Mouse (Mus musculus): ENCODE measurements at regions not wholly inside any gene's neighbourhood (a gene's known extent, or its start where the extent isn't known, plus 50 kb on each side); places are given as distances from the start of the nearest gene placed in this dataset.
A peak's percentile ranks its signal among the peaks of the same experiment; 100 is the strongest.

- no peak for ATAC-seq (ENCODE audit: low FRiP score, low read depth)
Measured at GRCm38 (mm10) chr3:81589109-81589508, 343.3 kb upstream of the Ctso start.

GRCm38 (mm10) chr3:81629157-81629556 is 303.2 kb upstream of the Ctso start:
- Histone ChIP-seq H3K27me3 (no peaks in the 10 kb centered on the region), H3K4me3 (no peak overlapping the region), H3K9ac (replicated peaks) (no peak overlapping the region), H3K36me3 (no peaks in the 10 kb centered on the region), H3K27ac (replicated peaks) (no peak overlapping the region), H3K9me3 (no peaks in the 10 kb centered on the region), H3K4me2 (replicated peaks) (no peak overlapping the region), H3K4me1 (no peaks in the 10 kb centered on the region)
- ATAC-seq (ENCODE audit: low FRiP score, low read depth), result no peak
- WGBS, result 58% methylated on average over 2 of the region's 2 CpGs

More at GRCm38 (mm10) chr3:81589109-81589508, 343.3 kb upstream of the Ctso start:
- WGBS, result 86% methylated on average over 3 of the region's 3 CpGs
- H3K4me3 ChIP-seq, result no peak overlapping the region
- no peaks in the 10 kb centered on the region for H3K27me3 ChIP-seq
- no peaks in the 10 kb centered on the region for H3K36me3 ChIP-seq
- no peaks in the 10 kb centered on the region for H3K4me1 ChIP-seq
- H3K4me2 ChIP-seq (replicated peaks), result no peak overlapping the region
- no peak overlapping the region for H3K9ac ChIP-seq (replicated peaks)
- no peak overlapping the region for H3K27ac ChIP-seq (replicated peaks)
- H3K9me3 ChIP-seq, result no peaks in the 10 kb centered on the region

GRCm38 (mm10) chr3:81658490-81658889 is 273.9 kb upstream of the Ctso start:
- Histone ChIP-seq H3K27ac (replicated peaks) (no peak overlapping the region), H3K9me3 (no peaks in the 10 kb centered on the region)
- 27% methylated on average over 3 of the region's 3 CpGs for WGBS

GRCm38 (mm10) chr3:81661620-81662019 is 270.8 kb upstream of the Ctso start:
- Histone ChIP-seq H3K4me1 (peaks cover 5% of the 10 kb centered on the region), H3K27ac (replicated peaks) (no peak overlapping the region), H3K36me3 (no peaks in the 10 kb centered on the region), H3K4me3 (no peak overlapping the region), H3K4me2 (replicated peaks) (no peak overlapping the region), H3K9me3 (no peaks in the 10 kb centered on the region), H3K9ac (replicated peaks) (no peak overlapping the region), H3K27me3 (no peaks in the 10 kb centered on the region)
- peak; percentile 91 for ATAC-seq (ENCODE audit: low FRiP score, low read depth)
- WGBS, result 18% methylated on average over 1 of the region's 1 CpGs

More at GRCm38 (mm10) chr3:81658490-81658889, 273.9 kb upstream of the Ctso start:
- Histone ChIP-seq H3K4me3 (no peak overlapping the region), H3K4me1 (peaks cover 5% of the 10 kb centered on the region), H3K27me3 (no peaks in the 10 kb centered on the region), H3K4me2 (replicated peaks) (no peak overlapping the region), H3K36me3 (no peaks in the 10 kb centered on the region), H3K9ac (replicated peaks) (no peak overlapping the region)
- ATAC-seq (ENCODE audit: low FRiP score, low read depth), result no peak

GRCm38 (mm10) chr3:81666262-81666661 is 266.1 kb upstream of the Ctso start:
- 65% methylated on average over 2 of the region's 2 CpGs for WGBS
- no peak overlapping the region for H3K4me2 ChIP-seq (replicated peaks)
- no peak overlapping the region for H3K9ac ChIP-seq (replicated peaks)
- peaks cover 5% of the 10 kb centered on the region for H3K4me1 ChIP-seq
- no peak for ATAC-seq (ENCODE audit: low FRiP score, low read depth)
- H3K27me3 ChIP-seq, result no peaks in the 10 kb centered on the region
- H3K4me3 ChIP-seq, result no peak overlapping the region
- no peak overlapping the region for H3K27ac ChIP-seq (replicated peaks)
- no peaks in the 10 kb centered on the region for H3K36me3 ChIP-seq
- H3K9me3 ChIP-seq, result no peaks in the 10 kb centered on the region

GRCm38 (mm10) chr3:81676570-81676969 is 255.8 kb upstream of the Ctso start:
- Histone ChIP-seq H3K27me3 (no peaks in the 10 kb centered on the region), H3K4me2 (replicated peaks) (no peak overlapping the region), H3K4me1 (no peaks in the 10 kb centered on the region), H3K9ac (replicated peaks) (no peak overlapping the region), H3K4me3 (no peak overlapping the region), H3K9me3 (no peaks in the 10 kb centered on the region), H3K36me3 (no peaks in the 10 kb centered on the region), H3K27ac (replicated peaks) (no peak overlapping the region)
- ATAC-seq (ENCODE audit: low FRiP score, low read depth), result no peak
- WGBS, result 90% methylated on average over 1 of the region's 1 CpGs

- no peaks in the 10 kb centered on the region for H3K36me3 ChIP-seq
- no peak for ATAC-seq (ENCODE audit: low FRiP score, low read depth)
Measured at GRCm38 (mm10) chr3:81701974-81702697, 230.3 kb upstream of the Ctso start.

GRCm38 (mm10) chr3:81718911-81719310 is 213.5 kb upstream of the Ctso start:
- Histone ChIP-seq H3K4me2 (replicated peaks) (no peak overlapping the region), H3K27me3 (no peaks in the 10 kb centered on the region), H3K4me1 (no peaks in the 10 kb centered on the region), H3K9me3 (no peaks in the 10 kb centered on the region), H3K27ac (replicated peaks) (no peak overlapping the region), H3K9ac (replicated peaks) (no peak overlapping the region), H3K36me3 (no peaks in the 10 kb centered on the region), H3K4me3 (no peak overlapping the region)
- ATAC-seq (ENCODE audit: low FRiP score, low read depth), result no peak
- 84% methylated on average over 1 of the region's 1 CpGs for WGBS

More at GRCm38 (mm10) chr3:81701974-81702697, 230.3 kb upstream of the Ctso start:
- WGBS, result 47% methylated on average over 1 of the region's 1 CpGs
- Histone ChIP-seq H3K4me2 (replicated peaks) (no peak overlapping the region), H3K27me3 (no peaks in the 10 kb centered on the region), H3K4me1 (no peaks in the 10 kb centered on the region), H3K4me3 (no peak overlapping the region), H3K9me3 (no peaks in the 10 kb centered on the region), H3K9ac (replicated peaks) (no peak overlapping the region), H3K27ac (replicated peaks) (no peak overlapping the region)

GRCm38 (mm10) chr3:81735463-81735862 is 196.9 kb upstream of the Ctso start:
- WGBS, result 85% methylated on average over 8 of the region's 8 CpGs
- no peak for ATAC-seq (ENCODE audit: low FRiP score, low read depth)

GRCm38 (mm10) chr3:81736838-81737237 is 195.6 kb upstream of the Ctso start:
- no peak overlapping the region for H3K27ac ChIP-seq (replicated peaks)
- no peaks in the 10 kb centered on the region for H3K27me3 ChIP-seq
- no peaks in the 10 kb centered on the region for H3K9me3 ChIP-seq
- no peaks in the 10 kb centered on the region for H3K36me3 ChIP-seq
- no peak overlapping the region for H3K9ac ChIP-seq (replicated peaks)
- ATAC-seq (ENCODE audit: low FRiP score, low read depth), result no peak
- H3K4me3 ChIP-seq, result no peak overlapping the region
- no peaks in the 10 kb centered on the region for H3K4me1 ChIP-seq
- H3K4me2 ChIP-seq (replicated peaks), result no peak overlapping the region

More at GRCm38 (mm10) chr3:81735463-81735862, 196.9 kb upstream of the Ctso start:
- Histone ChIP-seq H3K4me2 (replicated peaks) (no peak overlapping the region), H3K9me3 (no peaks in the 10 kb centered on the region), H3K9ac (replicated peaks) (no peak overlapping the region), H3K36me3 (no peaks in the 10 kb centered on the region), H3K27me3 (no peaks in the 10 kb centered on the region), H3K4me3 (no peak overlapping the region), H3K4me1 (no peaks in the 10 kb centered on the region), H3K27ac (replicated peaks) (no peak overlapping the region)

GRCm38 (mm10) chr3:81742124-81742523 is 190.3 kb upstream of the Ctso start:
- no peak for ATAC-seq (ENCODE audit: low FRiP score, low read depth)
- WGBS, result 59% methylated on average over 5 of the region's 5 CpGs
- no peaks in the 10 kb centered on the region for H3K27me3 ChIP-seq
- H3K9ac ChIP-seq (replicated peaks), result no peak overlapping the region
- no peak overlapping the region for H3K4me2 ChIP-seq (replicated peaks)
- no peak overlapping the region for H3K27ac ChIP-seq (replicated peaks)
- no peaks in the 10 kb centered on the region for H3K4me1 ChIP-seq
- H3K9me3 ChIP-seq, result no peaks in the 10 kb centered on the region
- no peaks in the 10 kb centered on the region for H3K36me3 ChIP-seq
- no peak overlapping the region for H3K4me3 ChIP-seq

- 63% methylated on average over 1 of the region's 1 CpGs for WGBS
- Histone ChIP-seq H3K4me1 (no peaks in the 10 kb centered on the region), H3K27ac (replicated peaks) (no peak overlapping the region), H3K9me3 (no peaks in the 10 kb centered on the region), H3K27me3 (no peaks in the 10 kb centered on the region), H3K4me3 (no peak overlapping the region), H3K9ac (replicated peaks) (no peak overlapping the region), H3K4me2 (replicated peaks) (no peak overlapping the region), H3K36me3 (no peaks in the 10 kb centered on the region)
- ATAC-seq (ENCODE audit: low FRiP score, low read depth), result no peak
Measured at GRCm38 (mm10) chr3:81750164-81750563, 182.2 kb upstream of the Ctso start.

GRCm38 (mm10) chr3:81752955-81753354 is 179.4 kb upstream of the Ctso start:
- no peak overlapping the region for H3K4me2 ChIP-seq (replicated peaks)
- H3K9me3 ChIP-seq, result no peaks in the 10 kb centered on the region
- WGBS, result 74% methylated on average over 4 of the region's 4 CpGs
- no peaks in the 10 kb centered on the region for H3K27me3 ChIP-seq
- no peak overlapping the region for H3K27ac ChIP-seq (replicated peaks)
- no peaks in the 10 kb centered on the region for H3K4me1 ChIP-seq
- no peak overlapping the region for H3K9ac ChIP-seq (replicated peaks)
- H3K36me3 ChIP-seq, result no peaks in the 10 kb centered on the region
- no peak overlapping the region for H3K4me3 ChIP-seq
- no peak for ATAC-seq (ENCODE audit: low FRiP score, low read depth)
